Mouse (Mus musculus) testis, adult 2 months (tissue): Measurements from ENCODE around the gene Sash3.

Source experiments
- CTCF ChIP-seq: fragments of 200-500 bp; IDR thresholded peaks from 2 replicates; pipeline ENCODE4 v1.5.1; 2012; ENCODE audit warnings: low read depth, mild to moderate bottlenecking, inconsistent platforms, low read length, moderate library complexity; ENCODE audit not compliant: control insufficient read depth, insufficient read depth, insufficient replicate concordance
- POLR2A ChIP-seq: fragments of 200-500 bp; IDR thresholded peaks from 2 replicates; pipeline ENCODE4 v1.6.1; 2012; ENCODE audit warnings: low read depth, mild to moderate bottlenecking, inconsistent platforms, low read length, moderate library complexity; ENCODE audit not compliant: control insufficient read depth

GRCm38 (mm10) chrX:48143415-48144335 lies 2.6 kb upstream of the Sash3 start:
- TF ChIP-seq POLR2A (no peak), CTCF (no peak)
